Mouse (Mus musculus) monocyte, adult 2 months (primary cell): ENCODE results near the gene Pigm.

ENCODE experiments used
- DNase-seq, 2 experiments: peaks; one replicate each; pipeline ENCODE4 v3.0.0; 2022; ENCODE audit warnings: low spot score in 2 of 2, low read depth in 1 of 2

Gene Pigm

GRCm38 (mm10) chr1:172409431-172409830 lies 33.1 kb downstream of the Pigm start:
- DNase-seq = no peak

GRCm38 (mm10) chr1:172410806-172411205 lies 34.5 kb downstream of the Pigm start:
- peak in 1 of 2 experiments; percentile 44 for DNase-seq

GRCm38 (mm10) chr1:172412204-172412603 lies 35.9 kb downstream of the Pigm start:
- peak in 1 of 2 experiments; percentile 28 for DNase-seq

- no peak for DNase-seq
Measured at GRCm38 (mm10) chr1:172413491-172414230, 37.3 kb downstream of the Pigm start.

GRCm38 (mm10) chr1:172414231-172414585 lies 37.9 kb downstream of the Pigm start:
- DNase-seq = no peak

GRCm38 (mm10) chr1:172415061-172415460 lies 38.7 kb downstream of the Pigm start:
- DNase-seq = no peak

GRCm38 (mm10) chr1:172418173-172418572 lies 41.8 kb downstream of the Pigm start:
- no peak for DNase-seq

- DNase-seq = no peak
Measured at GRCm38 (mm10) chr1:172418642-172419041, 42.3 kb downstream of the Pigm start.

GRCm38 (mm10) chr1:172420181-172420580 lies 43.8 kb downstream of the Pigm start:
- DNase-seq = no peak

- peak in 1 of 2 experiments; percentile 19 for DNase-seq
Measured at GRCm38 (mm10) chr1:172423393-172423792, 47.0 kb downstream of the Pigm start.

GRCm38 (mm10) chr1:172426419-172426818 lies 50.1 kb downstream of the Pigm start:
- DNase-seq = no peak

- no peak for DNase-seq
Measured at GRCm38 (mm10) chr1:172427841-172428240, 51.5 kb downstream of the Pigm start.

GRCm38 (mm10) chr1:172428614-172429013 lies 52.3 kb downstream of the Pigm start:
- DNase-seq = no peak

- DNase-seq = no peak
Measured at GRCm38 (mm10) chr1:172430731-172431220, 54.4 kb downstream of the Pigm start.

GRCm38 (mm10) chr1:172431836-172432586 lies 55.7 kb downstream of the Pigm start:
- no peak for DNase-seq

- no peak for DNase-seq
Measured at GRCm38 (mm10) chr1:172432587-172432955, 56.2 kb downstream of the Pigm start.

- DNase-seq = no peak
Measured at GRCm38 (mm10) chr1:172433012-172433850, 56.9 kb downstream of the Pigm start.
